Mouse (Mus musculus) heart, adult 8-10 months (tissue): ENCODE measurements around the gene Stk10. TPM values are rescaled to one million over a fixed set of nuclear protein-coding genes. Genes with fewer than 3 reads are reported as not detected.

Source experiments
- DNase-seq: peaks from one replicate; pipeline ENCODE4 v3.0.0; 2022; ENCODE audit warnings: low spot score
- total RNA-seq, 4 experiments: library from RNA; stranded (reverse); gene quantifications; 2 replicates each; pipeline ENCODE4 v1.2.4; 2022

The Stk10 gene
- total RNA-seq, 4 experiments from 2014 or later = 6.6 to 9.2 (median 8.7) TPM

DNA sequence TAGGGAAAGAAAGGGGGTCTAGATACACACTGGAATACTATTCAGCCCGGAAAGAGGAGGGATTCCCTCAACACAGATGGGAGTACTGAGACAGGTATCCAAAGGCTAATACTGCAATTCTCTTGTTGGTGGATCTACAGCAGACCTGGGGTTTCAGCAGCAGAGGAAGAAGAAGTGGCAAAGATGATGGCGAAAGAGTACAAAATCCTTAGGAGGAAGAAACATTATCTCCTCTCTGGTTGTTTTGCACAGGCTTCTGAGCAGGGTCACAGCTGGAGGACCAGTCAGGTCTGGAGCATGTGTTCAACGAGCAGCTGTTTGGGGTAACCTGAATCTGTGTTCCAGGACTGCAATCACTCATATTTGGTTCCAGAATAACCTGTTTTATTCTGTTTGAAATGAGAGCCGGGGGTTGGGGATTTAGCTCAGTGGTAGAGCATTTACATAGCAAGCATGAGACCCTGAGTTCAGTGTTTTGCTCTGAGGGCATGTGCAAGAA is 96.7 kb downstream of the Stk10 start:
- DNase-seq = no peak

DNA sequence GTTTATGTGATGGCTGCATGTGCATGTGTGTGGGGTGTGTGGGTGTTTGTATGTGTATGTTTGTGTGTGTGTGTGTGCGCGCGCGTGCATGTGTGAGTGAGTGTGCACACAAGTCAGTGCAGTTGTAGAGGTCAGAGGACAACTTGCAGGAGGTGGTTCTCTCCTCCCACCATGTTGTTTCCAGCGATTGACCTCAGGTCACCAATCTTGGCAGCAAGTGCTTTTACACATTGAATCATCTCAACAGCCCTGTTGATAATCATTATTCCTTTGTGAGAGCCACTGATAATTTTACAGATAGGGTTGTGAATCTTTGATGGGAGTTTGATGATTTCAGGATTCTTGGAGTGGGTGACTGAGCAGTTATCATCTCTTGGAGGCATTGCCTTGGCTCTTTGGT is 99.6 kb downstream of the Stk10 start:
- no peak for DNase-seq

DNA sequence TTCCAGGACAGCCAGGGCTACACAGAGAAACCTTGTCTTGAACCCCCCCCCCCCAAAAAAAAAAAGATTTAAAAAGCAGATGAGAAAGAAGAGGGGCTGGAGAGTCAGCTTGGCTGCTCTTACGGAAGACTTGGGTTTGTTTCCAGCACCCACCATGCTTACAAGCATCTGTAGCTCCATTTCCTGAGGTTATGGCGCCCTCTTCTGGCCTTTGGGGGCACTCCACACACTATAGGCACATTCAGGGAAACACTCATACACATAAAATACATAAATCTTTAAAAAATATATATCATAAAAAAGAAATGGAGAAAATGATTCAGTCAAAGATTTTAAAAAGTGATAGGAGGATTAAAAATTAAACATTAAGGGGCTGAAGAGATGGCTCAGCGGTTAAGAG is 100.4 kb downstream of the Stk10 start:
- DNase-seq = no peak

DNA sequence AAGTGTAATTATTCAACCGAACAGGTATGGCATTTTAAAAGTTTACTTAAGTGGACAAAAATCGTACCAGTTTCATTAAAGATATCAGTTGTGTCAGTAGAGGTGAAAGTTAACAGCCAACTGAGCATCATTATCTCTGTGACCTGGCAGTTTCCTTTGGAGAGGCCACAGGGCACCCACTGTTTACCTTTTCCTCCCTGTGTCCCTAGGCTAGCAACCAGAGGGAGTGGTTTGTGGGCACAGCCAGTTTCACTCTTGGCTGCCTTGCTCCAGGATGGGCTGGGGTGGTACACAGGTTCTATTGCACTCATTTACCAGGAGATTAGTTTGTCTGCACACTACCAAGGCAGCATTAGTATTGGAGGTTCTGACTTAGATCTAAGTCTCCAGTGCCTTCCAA is 101.0 kb downstream of the Stk10 start:
- DNase-seq = no peak

DNA sequence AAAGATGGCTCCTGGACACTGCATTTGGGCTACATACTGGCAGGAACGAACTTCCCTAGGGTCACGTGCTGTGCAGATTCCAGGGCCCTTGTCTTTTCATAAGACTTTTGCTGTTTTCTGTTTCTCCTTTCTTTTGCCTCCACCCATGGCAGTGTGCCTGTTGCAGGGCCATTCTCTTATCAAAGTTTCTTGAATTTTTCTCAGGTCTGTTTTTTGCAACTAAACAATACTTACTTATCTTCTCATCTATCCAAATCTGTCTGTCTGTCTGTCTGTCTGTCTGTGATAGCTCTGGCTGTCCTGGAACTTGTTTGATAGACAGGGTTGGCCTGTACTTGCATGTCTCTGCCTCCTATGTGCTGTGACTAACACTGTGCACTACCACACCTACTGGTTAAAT is 101.7 kb downstream of the Stk10 start:
- DNase-seq = no peak

DNA sequence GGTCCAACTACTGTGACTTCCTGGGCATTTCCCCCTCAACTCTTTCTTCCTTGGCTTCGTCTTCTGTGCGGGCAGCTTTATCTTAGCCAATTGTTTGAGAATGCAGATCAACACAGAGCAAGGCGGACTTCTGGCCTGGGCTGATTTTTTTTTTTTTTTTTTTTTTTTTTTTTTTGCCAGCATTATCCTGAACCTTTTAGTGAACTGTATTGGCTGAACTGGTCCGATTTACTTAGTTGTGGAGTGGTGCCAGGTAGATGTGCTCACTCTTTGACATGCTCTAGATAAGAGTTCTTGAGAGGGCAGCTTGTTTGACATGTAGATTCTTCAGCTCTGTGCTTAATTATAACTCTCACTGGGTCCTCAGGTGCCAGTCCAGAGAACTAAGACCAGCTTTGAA is 103.2 kb downstream of the Stk10 start:
- no peak for DNase-seq

DNA sequence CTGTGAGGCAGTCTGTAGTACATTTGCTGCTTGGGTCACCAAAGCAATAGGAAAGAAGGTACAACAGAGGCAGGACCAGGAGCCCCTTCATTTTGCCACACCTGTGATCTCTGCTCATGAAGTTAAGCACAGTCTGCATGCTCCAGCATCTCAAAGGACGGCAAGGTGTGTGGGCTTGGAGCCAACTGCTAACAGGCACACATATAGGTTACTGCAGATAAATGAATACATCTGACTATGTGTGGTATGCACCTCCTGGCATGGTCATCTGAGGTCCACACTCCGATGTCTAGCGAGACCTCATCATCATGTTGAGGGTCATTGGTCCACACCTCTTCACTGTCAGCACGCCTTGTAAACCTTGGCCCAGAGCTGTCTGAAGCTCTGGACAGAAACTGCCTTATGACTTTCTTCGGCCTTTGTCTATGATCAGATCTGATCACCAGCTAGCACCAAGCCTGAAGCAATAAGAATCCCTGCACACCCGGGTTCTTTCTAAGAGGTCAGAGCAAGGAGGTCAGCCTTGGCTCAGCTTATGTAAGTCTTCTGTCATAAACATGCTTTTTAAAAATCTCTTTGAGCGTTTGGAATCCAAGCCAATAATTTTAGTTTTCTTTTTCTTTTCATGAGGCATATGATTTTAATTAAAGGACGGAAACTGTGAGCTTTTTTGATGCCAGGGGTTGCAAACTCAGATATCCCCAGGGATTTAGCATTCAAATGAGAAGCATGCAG is 105.6 kb downstream of the Stk10 start:
- DNase-seq = no peak

DNA sequence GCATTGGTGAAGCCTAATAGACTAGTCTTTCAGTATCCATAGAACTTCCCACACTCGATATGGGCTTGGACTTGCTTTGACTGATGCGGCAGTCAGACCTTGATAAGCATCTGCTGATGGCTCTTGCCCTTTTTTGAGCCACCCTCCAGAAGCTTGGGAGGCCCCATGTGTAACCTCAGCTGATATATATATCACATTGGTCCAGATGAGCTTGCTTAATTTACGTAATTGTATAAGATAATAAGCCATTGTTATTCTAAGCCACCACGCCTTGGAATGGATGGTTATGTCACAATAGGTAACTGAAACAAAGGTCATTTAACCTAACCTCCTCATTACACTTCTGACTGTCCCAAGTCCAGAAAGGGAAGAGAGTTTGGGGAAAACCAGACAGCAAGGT is 107.5 kb downstream of the Stk10 start:
- DNase-seq = no peak

DNA sequence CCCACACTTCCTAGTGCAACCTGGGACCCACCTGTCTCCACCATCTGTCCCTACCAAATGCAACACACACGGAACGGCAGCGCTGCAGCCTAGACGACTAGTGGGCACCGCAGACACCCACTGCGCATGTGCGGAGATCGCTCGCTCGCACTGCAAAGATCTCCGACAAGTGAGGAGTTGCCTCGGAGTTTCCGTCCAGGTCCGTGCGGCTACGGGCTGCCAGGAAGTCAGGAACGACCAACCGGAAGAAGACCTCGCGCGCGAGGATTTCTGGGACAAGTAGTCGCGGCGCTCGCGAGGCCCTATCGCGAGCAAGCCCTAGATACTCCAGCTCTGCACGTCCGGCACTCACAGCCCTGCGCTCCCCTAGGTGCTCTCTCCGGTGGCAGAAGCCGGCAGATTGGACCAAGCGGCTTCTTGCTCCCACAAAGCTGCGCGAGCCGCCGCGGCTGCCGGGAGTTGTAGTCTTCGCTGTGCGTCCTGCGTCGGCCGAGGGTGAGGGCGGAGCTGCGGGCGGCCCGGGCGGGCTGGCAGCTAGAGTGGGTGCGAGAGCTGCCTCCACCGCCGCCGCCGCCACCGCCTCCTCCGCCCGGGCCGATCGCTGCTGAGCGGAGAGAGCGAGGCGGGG is 109.3 kb downstream of the Stk10 start, which contains the start of gene Fbxw11:
TSS of gene Fbxw11 (plus strand) at position 476 of the 628 bp plus-strand sequence.
- DNase-seq = peak; percentile 93

DNA sequence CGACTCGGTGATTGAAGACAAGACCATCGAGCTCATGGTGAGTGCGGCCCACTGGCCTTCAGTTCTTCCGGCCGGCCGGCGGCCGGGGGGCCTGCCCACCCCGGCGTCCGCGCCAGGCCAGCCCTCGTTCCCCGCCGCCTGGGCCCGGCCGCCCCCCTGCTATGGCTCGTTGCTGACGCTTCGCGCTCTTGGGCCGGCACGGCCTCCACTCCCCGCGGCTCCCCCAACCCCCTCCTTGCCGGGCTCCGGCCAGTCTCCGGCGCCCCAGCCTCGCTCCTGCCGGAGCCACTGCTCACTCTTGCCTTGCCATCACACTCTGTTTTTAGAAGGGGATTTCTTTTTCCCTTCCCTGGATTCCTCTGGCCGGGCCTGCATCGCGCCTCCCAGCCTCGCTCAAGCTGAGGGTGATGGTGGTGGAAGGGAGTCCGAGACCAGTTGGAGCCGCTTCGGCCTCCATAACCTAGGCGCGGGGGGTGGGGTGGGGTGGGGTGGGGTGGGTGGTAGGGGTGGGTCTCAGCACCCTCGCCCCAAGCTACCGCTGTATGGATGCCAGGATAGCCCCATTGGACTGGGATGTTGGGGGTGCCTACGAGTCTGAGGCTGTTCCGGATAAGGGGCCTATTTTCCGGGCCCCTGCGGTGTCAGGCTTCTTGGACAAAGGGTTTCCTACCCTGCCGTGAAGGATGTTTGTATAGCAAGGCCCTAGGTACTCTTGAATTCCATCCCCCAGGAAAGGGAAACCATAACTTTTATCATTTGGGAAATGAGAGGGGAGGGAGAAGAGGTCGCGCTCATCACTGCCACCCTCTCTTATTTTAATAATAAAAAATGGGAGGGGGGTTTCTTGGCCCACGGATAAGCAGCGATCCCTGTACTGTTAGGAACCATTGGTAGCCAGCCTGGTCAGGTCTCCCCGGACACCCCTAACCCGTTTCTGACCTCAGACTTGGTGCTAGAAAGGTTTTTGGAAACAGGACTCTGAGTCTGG is 110.1 kb downstream of the Stk10 start:
- peak; percentile 24 for DNase-seq

DNA sequence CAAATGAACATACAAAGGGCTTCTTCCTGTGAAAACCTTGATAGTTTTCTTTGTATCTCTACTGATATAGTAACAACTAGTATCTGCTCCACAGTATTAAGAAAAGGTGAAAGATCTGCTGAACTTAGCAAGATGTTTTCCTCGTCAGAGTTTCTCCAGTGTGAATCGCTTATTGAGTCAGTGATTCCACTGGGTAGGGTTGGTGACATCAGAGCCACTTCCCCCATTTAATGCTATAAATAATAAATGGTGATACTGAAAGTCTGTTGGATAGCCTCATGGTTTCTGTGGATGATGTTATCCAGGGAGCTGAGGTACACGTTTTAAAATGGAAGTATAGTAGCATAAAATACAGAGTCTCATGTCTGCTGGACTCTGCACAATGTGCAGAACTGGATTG is 110.9 kb downstream of the Stk10 start:
- peak; percentile 26 for DNase-seq

DNA sequence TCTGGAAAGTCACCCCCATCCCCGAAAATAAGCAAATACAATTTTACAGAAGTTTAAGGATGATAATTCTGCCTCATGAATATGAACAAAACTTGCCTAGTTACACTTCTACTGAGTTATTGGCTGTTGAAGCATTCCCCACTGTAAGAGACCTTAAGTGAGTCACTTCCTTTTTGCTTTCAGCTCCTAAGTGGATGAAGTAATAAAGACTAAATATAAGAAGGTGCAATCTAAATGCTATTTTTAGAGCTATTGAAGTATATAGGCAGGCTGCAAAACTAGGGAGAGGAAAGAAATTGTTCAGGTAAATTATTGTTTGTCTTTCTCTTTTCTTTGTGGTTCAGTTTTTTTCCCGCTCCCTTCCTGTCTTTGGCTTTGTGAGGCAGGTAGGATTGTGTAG is 114.2 kb downstream of the Stk10 start:
- no peak for DNase-seq

DNA sequence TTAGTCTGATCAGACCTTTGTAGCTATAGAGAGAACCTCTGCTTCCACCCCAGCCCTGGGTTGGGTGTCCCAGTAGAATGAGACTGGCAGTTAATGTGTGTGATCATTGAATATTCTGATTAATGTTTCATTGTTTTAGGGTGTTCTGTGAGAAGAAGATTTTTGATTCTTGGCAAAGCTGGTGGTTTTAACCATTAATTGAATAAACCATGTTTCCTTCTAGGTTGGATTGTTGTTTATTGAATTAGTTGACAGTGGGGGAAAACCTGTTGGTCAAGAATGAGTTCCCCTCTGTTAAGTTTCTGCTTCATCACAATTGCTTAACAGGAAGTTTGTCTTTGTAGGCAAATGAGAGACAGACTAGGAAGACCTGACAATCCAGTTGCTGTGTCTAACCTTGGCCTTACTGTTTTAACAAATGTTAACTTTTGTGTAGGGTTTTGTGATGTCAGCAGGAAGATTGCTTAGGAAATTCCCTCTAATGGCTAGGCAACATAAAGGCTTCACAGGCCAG is 117.2 kb downstream of the Stk10 start:
- DNase-seq = no peak

DNA sequence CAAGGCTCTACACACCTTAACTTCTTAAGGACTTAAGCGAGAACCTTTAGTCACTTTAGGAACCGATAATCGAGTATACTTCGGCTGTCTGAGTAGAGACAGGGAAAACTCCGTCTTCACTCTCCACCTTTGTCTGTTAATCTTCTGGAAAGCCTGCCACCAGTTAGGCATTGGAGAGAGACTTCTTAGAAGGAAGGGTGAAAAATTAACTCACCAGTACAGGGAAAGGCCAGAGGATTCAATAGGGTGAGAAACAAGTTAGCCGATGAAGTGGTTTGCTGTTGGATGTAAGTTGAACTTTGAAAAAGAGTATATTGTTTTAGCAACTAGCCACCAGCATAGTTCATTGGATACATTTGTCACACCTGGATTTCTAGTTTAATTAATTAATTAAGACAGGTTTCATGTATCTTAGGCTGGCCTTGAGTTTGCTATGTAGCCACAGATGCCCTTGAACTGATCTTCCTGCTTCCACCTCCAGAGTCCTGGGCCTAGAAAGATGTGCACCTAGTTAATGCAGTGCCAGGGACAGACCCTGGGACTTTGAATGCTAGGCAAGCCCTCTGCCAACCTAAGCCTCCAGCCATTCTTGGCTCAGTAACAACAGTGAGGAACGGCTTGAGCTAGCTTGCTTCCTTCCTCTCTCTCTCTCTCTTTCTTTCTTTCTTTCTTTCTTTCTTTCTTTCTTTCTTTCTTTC is 117.9 kb downstream of the Stk10 start:
- no peak for DNase-seq

DNA sequence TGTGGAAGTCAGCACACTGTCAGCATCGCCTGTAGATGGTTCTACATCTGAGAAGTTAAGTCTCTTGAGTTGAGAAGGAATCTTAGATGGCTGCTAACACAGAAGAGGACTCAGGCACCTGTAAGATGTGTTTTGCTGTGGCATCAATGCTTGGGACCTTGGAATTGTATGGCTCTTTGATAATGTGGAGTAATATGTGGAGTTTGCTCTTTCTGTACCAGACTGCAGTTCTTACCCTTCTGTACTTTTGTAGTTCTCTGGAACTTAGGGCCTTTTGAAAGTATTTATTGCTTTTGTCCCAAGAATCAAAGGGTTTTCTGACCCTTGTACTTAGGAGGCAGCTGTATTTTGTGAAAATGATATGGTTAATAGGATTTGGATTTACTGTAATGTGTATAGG is 118.6 kb downstream of the Stk10 start:
- DNase-seq = no peak

DNA sequence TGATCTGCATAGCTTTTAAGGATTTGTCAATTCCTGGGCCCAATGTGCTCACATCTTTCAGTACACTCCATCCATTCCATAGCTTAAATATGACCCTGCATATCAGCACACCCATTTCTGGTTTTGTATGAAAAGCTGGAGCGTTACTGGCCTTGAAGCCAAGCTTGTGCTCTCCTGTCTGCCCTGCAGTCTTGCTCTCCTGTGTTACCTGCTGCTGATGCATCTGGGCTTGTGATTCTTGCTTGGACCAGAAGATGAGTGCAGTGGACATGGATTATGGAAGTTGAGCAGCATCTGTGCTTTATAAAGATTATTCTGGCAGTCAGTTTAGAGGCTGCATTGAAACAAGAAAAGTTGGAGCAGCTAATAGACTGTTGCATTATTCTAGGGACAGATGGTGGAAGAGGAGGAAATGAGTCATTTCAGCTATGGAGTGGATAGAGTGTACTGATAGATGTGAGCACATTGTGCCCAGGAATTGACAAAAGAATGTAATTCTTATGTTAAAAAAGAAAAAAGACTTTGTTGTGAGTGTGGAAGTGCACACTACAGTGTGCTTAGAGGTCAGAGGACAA is 129.1 kb downstream of the Stk10 start:
- no peak for DNase-seq

DNA sequence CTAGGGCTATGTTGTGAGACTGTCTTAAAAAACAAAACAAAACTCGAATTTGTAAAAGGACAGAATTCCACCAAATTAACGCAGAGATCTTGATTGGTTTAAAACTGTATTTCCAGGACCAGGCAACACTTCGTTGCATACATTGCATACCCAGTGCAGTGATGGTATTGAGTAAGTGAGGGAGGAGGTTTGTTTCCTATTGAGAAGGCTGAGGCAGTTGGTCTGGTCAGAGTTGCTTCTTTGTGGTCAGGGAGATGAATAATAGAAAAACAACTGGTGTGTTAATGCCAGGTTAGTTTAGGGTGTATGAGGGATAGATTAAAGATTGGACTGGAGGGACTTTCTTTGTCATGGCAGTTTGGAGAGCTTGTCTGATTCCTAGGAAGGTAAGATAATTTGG is 132.5 kb downstream of the Stk10 start:
- DNase-seq = no peak

DNA sequence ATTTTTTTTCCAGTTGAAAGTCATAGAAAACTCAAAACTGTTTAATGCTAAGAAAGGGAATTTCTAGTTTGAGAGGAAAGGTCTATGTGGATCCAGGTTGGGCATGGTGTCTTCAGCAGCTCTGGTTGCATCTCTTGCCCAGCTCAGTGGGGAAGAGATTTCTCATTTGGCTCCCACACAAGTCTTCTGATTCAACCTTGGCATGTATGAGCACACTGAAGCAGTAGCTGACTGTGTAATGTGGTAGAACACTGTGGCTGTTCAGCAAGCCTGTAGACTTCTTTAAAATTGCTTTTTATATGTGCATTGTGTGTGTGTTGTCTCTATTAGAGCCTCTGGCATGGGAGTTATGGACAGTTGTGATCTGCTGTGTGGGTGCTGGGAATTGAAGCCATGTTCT is 133.9 kb downstream of the Stk10 start:
- DNase-seq = no peak

DNA sequence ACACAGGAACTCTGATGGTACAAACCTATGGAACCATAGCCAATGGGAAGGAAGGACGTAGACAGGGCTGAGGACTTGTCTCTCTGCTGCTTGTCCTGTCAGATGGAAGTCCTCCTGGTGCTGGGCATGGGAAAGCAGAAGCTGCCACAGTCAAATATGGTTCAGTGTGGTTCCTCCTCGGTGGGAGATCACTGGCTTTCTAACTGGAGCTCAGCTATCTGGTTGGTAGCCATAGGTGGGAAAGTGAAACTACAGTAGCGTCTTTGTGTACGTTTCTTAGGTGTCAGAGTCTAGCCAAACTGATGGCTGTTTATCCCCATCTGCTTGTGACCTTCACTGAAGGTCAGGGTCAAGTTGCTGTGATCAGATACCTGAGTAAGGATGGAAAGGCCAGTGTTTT is 138.4 kb downstream of the Stk10 start:
- DNase-seq = no peak
